Mouse (Mus musculus): Measurements from ENCODE around the gene Bcar3. TPM values are rescaled to one million over a fixed set of nuclear protein-coding genes. Genes with fewer than 3 reads are reported as not detected.

Bcar3 gene
- polyA plus RNA-seq, 1 experiment = 47.6 TPM

DNA sequence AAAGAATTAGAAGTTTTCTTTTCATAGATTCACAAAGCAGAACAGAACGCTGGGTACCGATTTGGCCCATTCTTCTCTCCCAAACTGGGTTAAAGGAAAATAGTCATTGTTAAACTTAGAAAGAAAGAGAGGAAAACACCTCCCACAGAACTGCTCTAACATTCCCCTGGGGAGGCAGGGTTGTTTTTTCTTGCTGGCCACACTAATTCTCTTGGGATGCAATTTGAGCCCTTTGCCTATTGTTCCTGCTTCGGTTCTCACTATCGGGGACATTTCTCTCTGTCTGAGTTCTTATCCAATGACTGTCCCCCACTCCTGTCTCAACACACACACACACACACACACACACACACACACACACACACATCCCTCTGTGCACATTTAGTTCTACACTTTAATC, 39.6 kb downstream of the Bcar3 start:
- Histone ChIP-seq H3K4me3 (replicated peaks; ENCODE audit: extremely low read depth, low read depth, low read length) (no peak overlapping the region), H3K4me1 (ENCODE audit: control insufficient read depth, insufficient read depth, low read length) (no peaks in the 10 kb centered on the region)
- no peak for DNase-seq
- no peak for TF ChIP-seq CTCF (IDR thresholded peaks at IDR 0.05; ENCODE audit: insufficient read depth, low read length)
- TF ChIP-seq POLR2A (IDR thresholded peaks at IDR 0.05; ENCODE audit: borderline replicate concordance, extremely low read depth, low read depth, low read length) = no peak
- 59% methylated on average over 4 of the region's 4 CpGs for WGBS

- TF ChIP-seq POLR2A (IDR thresholded peaks at IDR 0.05; ENCODE audit: borderline replicate concordance, extremely low read depth, low read depth, low read length) (no peak), CTCF (IDR thresholded peaks at IDR 0.05; ENCODE audit: insufficient read depth, low read length) (no peak)
- 50% methylated on average over 7 of the region's 7 CpGs for WGBS
Observed at GRCm38 (mm10) chr3:122333902-122334301, 40.0 kb downstream of the Bcar3 start.

DNA sequence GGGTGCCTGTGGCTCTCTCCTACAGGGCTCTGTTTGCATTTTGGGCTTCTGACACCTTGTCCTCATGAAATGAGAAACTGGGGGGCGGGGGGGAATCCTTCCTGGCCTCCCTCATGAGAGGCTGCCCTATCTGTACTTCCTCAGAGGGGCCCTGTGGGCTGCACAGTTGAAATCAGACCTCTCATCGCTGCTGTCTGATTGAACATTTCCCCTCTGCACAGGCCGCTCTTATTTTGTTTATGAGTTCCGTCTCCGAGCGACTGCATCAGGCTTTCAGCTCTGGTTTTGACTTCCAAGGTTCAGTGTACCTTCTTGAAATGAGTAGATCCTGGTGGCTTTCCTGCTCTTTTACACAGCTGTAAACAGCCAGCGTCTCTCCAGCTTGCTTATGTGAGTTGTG, 40.4 kb downstream of the Bcar3 start:
- 45% methylated on average over 7 of the region's 7 CpGs for WGBS
- TF ChIP-seq CTCF (IDR thresholded peaks at IDR 0.05; ENCODE audit: insufficient read depth, low read length) (no peak), POLR2A (IDR thresholded peaks at IDR 0.05; ENCODE audit: borderline replicate concordance, extremely low read depth, low read depth, low read length) (no peak)
- no peak overlapping the region for H3K4me3 ChIP-seq (replicated peaks; ENCODE audit: extremely low read depth, low read depth, low read length)
- no peak for DNase-seq
- H3K4me1 ChIP-seq (ENCODE audit: control insufficient read depth, insufficient read depth, low read length) = no peaks in the 10 kb centered on the region

More at GRCm38 (mm10) chr3:122333902-122334301, 40.0 kb downstream of the Bcar3 start:
- Histone ChIP-seq H3K4me3 (replicated peaks; ENCODE audit: extremely low read depth, low read depth, low read length) (no peak overlapping the region), H3K4me1 (ENCODE audit: control insufficient read depth, insufficient read depth, low read length) (no peaks in the 10 kb centered on the region)
- DNase-seq = no peak

DNA sequence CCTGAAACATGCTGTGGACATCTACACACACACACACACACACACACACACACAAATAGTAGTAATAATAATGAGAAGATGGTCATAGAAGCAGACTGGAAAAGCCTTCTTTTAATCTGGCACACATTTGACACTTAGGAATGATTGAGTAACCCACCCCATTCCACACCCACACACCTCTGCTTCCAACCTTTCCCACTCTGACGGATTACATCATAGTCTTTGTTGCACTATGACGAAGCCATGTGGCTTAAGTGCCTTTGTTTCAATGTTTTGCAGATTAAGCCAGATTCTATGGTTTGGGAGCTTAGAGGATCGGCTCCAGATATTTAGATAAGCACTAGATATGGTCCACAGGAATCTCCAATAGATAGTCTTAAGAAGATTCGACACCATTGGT, 42.1 kb downstream of the Bcar3 start:
- DNase-seq = no peak
- no peak for TF ChIP-seq CTCF (IDR thresholded peaks at IDR 0.05; ENCODE audit: insufficient read depth, low read length)
- TF ChIP-seq POLR2A (IDR thresholded peaks at IDR 0.05; ENCODE audit: borderline replicate concordance, extremely low read depth, low read depth, low read length) = no peak
- 75% methylated on average over 4 of the region's 4 CpGs for WGBS
- Histone ChIP-seq H3K4me1 (ENCODE audit: control insufficient read depth, insufficient read depth, low read length) (no peaks in the 10 kb centered on the region), H3K4me3 (replicated peaks; ENCODE audit: extremely low read depth, low read depth, low read length) (no peak overlapping the region)

GRCm38 (mm10) chr3:122337992-122338391, 44.1 kb downstream of the Bcar3 start:
- no peaks in the 10 kb centered on the region for H3K4me1 ChIP-seq (ENCODE audit: control insufficient read depth, insufficient read depth, low read length)
- no peak for DNase-seq
- WGBS = 64% methylated on average over 5 of the region's 5 CpGs
- TF ChIP-seq POLR2A (IDR thresholded peaks at IDR 0.05; ENCODE audit: borderline replicate concordance, extremely low read depth, low read depth, low read length) = no peak
- no peak for TF ChIP-seq CTCF (IDR thresholded peaks at IDR 0.05; ENCODE audit: insufficient read depth, low read length)
- H3K4me3 ChIP-seq (replicated peaks; ENCODE audit: extremely low read depth, low read depth, low read length) = no peak overlapping the region

GRCm38 (mm10) chr3:122338897-122339296, 45.0 kb downstream of the Bcar3 start:
- H3K4me1 ChIP-seq (ENCODE audit: control insufficient read depth, insufficient read depth, low read length) = no peaks in the 10 kb centered on the region
- no peak overlapping the region for H3K4me3 ChIP-seq (replicated peaks; ENCODE audit: extremely low read depth, low read depth, low read length)
- TF ChIP-seq CTCF (IDR thresholded peaks at IDR 0.05; ENCODE audit: insufficient read depth, low read length) (no peak), POLR2A (IDR thresholded peaks at IDR 0.05; ENCODE audit: borderline replicate concordance, extremely low read depth, low read depth, low read length) (no peak)
- no peak for DNase-seq
- WGBS = 94% methylated on average over 7 of the region's 7 CpGs

DNA sequence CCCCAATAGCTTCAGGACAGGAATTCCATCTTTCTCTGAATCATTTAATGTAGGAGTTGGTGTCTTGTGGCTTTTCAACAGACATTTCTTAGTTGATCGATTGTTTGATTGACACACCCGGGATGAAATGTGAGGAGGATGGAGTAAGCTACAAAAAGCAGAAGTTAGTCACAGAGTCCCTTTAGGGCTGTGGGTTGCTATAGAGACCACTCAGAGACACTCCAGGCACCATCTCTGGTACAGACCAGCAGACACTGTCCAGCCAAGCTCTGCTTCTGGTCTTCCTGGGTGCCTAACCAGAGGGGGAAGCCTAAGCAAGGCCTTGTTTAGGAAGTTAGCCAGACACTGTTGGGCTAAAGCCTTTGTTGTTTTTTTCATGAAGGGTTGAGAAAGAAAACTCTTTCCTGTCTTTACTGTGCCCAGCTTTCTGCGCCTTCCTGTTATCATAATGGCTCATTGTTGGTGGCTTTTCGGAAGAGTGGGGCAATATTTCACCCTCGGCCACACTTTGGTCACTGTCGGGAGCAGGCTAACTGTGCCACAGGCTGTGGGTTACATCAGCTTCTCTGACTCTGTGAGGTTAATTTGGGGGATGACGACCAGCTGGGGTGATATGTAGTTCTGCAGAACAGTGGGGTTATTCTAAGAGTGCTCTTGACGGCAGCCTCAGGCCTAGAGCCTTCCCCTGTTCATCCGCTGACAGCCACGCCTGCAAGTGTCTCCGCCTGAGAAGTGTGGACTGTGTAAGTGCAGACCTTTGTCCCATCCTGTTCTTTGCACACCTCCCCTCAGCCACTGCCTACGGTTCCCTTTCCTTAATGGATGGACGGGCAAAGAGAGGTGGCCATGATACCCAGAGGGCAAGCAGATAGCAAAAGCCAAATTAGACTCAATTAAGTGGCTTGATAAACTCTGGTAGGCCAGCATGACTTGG, 46.5 kb downstream of the Bcar3 start:
- H3K4me3 ChIP-seq (replicated peaks; ENCODE audit: extremely low read depth, low read depth, low read length) = no peak overlapping the region
- TF ChIP-seq POLR2A (IDR thresholded peaks at IDR 0.05; ENCODE audit: borderline replicate concordance, extremely low read depth, low read depth, low read length) = no peak
- DNase-seq = no peak
- WGBS = 54% methylated on average over 13 of the region's 13 CpGs
- H3K4me1 ChIP-seq (ENCODE audit: control insufficient read depth, insufficient read depth, low read length) = no peaks in the 10 kb centered on the region

DNA sequence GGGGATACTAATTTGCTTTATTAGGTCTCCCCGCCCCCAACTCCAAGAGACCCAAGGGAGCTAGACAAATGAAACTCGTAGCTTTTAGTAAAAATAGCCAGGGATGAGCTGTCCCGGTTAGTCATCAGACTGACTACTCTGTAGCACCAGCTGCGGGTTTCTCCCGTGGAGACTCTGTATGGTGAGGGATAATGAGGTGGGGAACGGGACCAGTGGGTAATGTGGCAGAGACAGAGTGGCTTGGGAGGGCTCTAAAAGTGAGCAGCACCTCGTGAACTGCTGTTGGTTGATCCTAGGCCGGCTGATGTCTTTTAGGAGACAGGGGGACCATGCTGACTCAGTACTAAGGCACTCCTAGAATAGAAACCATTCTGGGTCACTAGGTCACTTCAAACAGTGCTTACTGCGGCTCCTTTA, 49.5 kb downstream of the Bcar3 start:
- DNase-seq = no peak
- H3K4me3 ChIP-seq (replicated peaks; ENCODE audit: extremely low read depth, low read depth, low read length) = no peak overlapping the region
- TF ChIP-seq POLR2A (IDR thresholded peaks at IDR 0.05; ENCODE audit: borderline replicate concordance, extremely low read depth, low read depth, low read length) = no peak
- TF ChIP-seq CTCF (IDR thresholded peaks at IDR 0.05; ENCODE audit: insufficient read depth, low read length) = no peak
- peaks cover 2% of the 10 kb centered on the region; the same call in 1 of the 2 replicates for H3K4me1 ChIP-seq (ENCODE audit: control insufficient read depth, insufficient read depth, low read length)
- WGBS = 72% methylated on average over 9 of the region's 9 CpGs

DNA sequence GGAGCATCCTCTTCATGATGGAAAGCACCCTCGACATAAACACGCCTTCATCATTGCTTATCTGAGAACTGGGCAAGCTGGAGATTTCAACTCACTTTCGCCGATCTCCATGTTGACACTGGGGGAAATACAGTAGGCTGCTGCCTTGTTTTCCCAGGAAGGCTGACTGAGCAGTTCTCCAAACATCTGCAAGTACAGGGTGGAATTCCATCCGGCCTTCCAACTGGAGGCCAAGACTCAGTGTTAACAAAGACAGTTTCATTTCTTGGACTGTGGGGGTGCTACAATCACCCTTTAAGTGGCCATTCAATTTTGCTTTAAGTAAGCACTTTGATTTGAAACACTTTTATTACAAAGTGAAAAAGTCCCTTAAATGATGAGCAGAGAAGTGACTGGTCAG, 50.4 kb downstream of the Bcar3 start:
- TF ChIP-seq POLR2A (IDR thresholded peaks at IDR 0.05; ENCODE audit: borderline replicate concordance, extremely low read depth, low read depth, low read length) (no peak), CTCF (IDR thresholded peaks at IDR 0.05; ENCODE audit: insufficient read depth, low read length) (no peak)
- no peak overlapping the region for H3K4me3 ChIP-seq (replicated peaks; ENCODE audit: extremely low read depth, low read depth, low read length)
- peaks cover 2% of the 10 kb centered on the region; the same call in 1 of the 2 replicates for H3K4me1 ChIP-seq (ENCODE audit: control insufficient read depth, insufficient read depth, low read length)
- WGBS = 50% methylated on average over 5 of the region's 5 CpGs
- DNase-seq = no peak

- H3K4me3 ChIP-seq (replicated peaks; ENCODE audit: extremely low read depth, low read depth, low read length) = no peak overlapping the region
- WGBS = 93% methylated on average over 1 of the region's 1 CpGs
- peaks cover 2% of the 10 kb centered on the region; the same call in 1 of the 2 replicates for H3K4me1 ChIP-seq (ENCODE audit: control insufficient read depth, insufficient read depth, low read length)
- no peak for DNase-seq
- TF ChIP-seq CTCF (IDR thresholded peaks at IDR 0.05; ENCODE audit: insufficient read depth, low read length) (no peak), POLR2A (IDR thresholded peaks at IDR 0.05; ENCODE audit: borderline replicate concordance, extremely low read depth, low read depth, low read length) (no peak)
Observed at GRCm38 (mm10) chr3:122345977-122346472, 52.1 kb downstream of the Bcar3 start.

All from lung, adult 2 months (tissue).